Mouse (Mus musculus) spleen, embryonic (tissue): ENCODE measurements at regions not wholly inside any gene's neighbourhood (a gene's known extent, or its start where the extent isn't known, plus 50 kb on each side); places are given as distances from the start of the nearest gene placed in this dataset.

Source experiments
- CTCF ChIA-PET: fragments of 350-600 bp; sonication (Branson Sonifier 250); formaldehyde crosslinking; loops from one replicate; lab custom pipeline; 2022; lab: Charles Lee

- CTCF ChIA-PET = no interaction called here
Observed at GRCm38 (mm10) chr7:68945886-68946863, 197.1 kb upstream of the Arrdc4 start.

GRCm38 (mm10) chr7:68930627-68931334 lies 181.7 kb upstream of the Arrdc4 start:
- CTCF ChIA-PET = no interaction called here

DNA sequence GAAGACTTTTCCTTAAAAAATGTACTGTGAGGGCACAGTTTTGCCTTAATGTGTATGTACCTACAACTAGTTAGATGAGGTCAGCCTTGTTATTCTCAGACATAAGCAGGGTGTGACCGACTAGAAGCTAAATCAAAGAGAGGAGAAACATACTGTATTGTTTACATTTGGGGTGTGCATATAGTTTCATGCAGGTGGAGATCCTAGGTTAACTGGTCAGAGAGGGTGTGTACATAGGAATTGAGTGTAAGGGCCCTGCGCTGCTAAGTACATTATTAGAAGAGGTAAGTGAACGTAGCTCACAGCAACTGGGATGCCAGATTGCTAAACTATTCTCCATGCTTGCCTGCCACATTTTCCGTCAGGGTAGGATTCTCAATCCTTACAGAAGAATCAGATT lies 180.6 kb upstream of the Arrdc4 start:
- CTCF ChIA-PET = no interaction called here

DNA sequence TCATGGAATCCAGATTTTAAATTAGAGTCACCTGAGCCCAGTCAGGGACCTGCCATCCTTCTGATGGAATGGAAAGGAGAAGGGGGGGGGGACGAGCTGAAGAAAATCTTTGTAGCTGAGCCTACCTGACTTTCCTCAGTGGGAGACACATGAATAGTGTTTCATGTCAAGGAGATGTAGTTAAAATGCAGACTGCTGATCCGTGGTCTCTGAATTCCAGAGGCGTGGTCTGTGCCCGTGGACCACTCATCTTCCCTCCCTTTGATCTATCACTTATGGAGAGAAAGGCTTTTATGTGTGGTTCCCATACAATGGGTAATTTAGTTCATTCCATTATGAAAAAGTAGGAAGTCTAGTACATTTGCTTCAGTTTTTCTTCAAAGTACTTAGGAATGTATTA lies 176.6 kb upstream of the Arrdc4 start:
- CTCF ChIA-PET = no interaction called here

- CTCF ChIA-PET = no interaction called here
Observed at GRCm38 (mm10) chr7:68918632-68919435, 169.8 kb upstream of the Arrdc4 start.

- CTCF ChIA-PET = no interaction called here
Observed at GRCm38 (mm10) chr7:68917876-68918200, 168.8 kb upstream of the Arrdc4 start.

DNA sequence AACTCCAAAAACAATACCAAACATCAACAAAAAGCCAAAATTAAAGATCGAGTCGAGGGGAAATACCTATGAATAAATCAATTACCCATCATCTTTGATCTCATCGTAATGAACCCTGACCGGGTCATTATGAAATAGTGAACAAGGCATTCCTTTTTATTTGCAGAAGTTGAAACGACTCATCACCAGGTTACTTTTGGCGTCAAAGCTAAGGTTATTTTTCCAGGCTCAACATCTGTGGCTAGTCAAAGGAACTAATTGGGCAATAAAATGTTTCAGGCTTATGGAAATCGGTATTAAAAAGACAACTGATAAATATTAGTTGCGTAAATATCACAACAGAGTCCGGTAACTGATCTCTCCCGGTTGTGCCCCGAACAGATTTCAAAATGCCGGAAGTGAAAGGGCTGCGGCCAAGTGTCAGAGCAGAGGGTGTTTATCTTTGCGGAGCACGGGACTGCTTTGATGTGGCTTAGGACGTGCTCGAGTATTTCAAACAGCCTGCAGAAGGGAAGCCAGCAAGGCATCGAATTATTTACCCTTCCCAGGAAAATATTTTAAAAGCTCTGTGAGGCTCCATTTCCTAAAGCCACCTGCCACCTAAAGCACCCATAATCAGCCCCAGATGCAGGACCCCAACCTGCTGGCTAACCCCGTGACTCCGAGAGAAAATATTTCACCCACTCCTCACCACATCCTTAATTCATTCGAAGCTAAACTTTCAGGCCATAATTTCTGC lies 168.3 kb upstream of the Arrdc4 start:
- CTCF ChIA-PET = no interaction called here

DNA sequence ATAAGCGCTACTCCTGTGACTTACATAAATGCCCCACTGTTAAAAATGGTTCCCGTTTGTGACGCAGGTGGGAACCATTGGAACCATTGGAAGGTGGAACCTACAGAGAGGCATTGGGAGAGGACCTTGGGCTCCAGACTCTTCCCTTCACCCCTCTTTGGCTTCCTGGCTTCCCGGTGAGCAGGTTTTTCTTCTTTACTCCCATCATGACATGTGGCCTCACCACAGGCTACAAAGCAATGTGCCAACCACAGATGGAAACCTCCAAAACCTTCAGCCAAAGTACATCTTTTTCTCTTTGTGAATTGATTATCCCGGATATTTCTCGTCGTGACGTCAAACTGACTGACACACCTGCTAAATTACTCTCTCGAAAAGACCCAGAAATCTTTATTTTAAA lies 166.9 kb upstream of the Arrdc4 start:
- CTCF ChIA-PET = no interaction called here

GRCm38 (mm10) chr7:68914344-68914743 lies 165.3 kb upstream of the Arrdc4 start:
- CTCF ChIA-PET = no interaction called here

GRCm38 (mm10) chr7:68911989-68912655 lies 163.1 kb upstream of the Arrdc4 start:
- CTCF ChIA-PET = no interaction called here

GRCm38 (mm10) chr7:68911562-68911961 lies 162.5 kb upstream of the Arrdc4 start:
- CTCF ChIA-PET = no interaction called here

- CTCF ChIA-PET = no interaction called here
Observed at GRCm38 (mm10) chr7:68909694-68910093, 160.7 kb upstream of the Arrdc4 start.

GRCm38 (mm10) chr7:68908401-68908834 lies 159.4 kb upstream of the Arrdc4 start:
- CTCF ChIA-PET = interaction anchor here (0.6 kb wide), 1 partner anchor 318 kb away, joined by 4 read pairs; no protein-coding TSS in a partner anchor

- CTCF ChIA-PET = interaction anchor here (0.6 kb wide), 1 partner anchor 318 kb away, joined by 4 read pairs; no protein-coding TSS in a partner anchor
Observed at GRCm38 (mm10) chr7:68907867-68908266, 158.8 kb upstream of the Arrdc4 start.

DNA sequence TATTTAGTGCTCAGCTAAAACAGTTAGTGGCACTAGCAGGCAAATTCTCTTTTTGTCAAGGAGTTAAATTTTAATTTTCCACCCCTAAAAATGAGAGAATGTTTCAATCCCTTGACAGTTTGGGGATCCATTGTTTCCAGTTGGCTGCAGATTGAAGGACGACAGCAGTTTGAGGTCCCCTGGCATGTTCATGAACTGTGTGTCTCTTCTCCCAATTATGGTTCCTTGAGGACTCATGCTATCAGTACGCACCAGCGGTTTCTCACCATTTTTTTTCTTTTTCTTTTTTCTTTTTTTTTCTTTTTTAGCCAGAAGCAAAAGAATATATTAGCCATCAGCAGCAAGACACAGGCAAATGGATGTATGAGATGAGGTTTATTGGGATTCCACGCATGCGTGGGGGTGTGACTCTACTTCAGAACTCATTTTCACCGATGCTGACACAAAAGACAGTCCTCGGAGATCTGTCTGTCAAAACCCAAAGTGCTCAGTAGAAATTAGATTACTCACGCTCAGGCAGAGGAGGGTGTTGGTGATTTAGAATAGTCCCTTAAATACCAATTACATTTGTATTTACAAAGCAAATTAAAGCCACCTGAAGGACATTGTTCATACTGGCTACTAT lies 157.8 kb upstream of the Arrdc4 start:
- CTCF ChIA-PET = no interaction called here

DNA sequence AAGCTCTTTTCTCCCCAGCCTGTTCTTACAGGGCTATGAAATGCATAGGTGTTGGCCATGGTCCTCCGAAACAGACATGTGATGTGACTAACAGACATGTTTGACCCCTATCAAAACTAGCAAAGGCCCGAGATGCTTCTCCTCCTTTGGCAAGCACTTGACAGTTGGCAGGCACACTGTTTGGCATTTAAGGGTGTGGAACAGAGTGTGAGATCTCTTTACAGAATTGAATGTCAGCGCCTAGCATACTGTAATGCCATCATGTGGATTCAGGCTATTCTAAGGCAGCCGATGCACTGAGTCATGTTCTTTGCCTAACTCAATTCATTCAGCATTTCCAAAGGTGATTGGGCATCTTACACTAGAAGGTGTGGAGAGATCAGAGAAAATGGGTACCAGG lies 156.8 kb upstream of the Arrdc4 start:
- CTCF ChIA-PET = no interaction called here

- CTCF ChIA-PET = no interaction called here
Observed at GRCm38 (mm10) chr7:68886173-68886572, 137.1 kb upstream of the Arrdc4 start.

- CTCF ChIA-PET = no interaction called here
Observed at GRCm38 (mm10) chr7:68873008-68873407, 124.0 kb upstream of the Arrdc4 start.

DNA sequence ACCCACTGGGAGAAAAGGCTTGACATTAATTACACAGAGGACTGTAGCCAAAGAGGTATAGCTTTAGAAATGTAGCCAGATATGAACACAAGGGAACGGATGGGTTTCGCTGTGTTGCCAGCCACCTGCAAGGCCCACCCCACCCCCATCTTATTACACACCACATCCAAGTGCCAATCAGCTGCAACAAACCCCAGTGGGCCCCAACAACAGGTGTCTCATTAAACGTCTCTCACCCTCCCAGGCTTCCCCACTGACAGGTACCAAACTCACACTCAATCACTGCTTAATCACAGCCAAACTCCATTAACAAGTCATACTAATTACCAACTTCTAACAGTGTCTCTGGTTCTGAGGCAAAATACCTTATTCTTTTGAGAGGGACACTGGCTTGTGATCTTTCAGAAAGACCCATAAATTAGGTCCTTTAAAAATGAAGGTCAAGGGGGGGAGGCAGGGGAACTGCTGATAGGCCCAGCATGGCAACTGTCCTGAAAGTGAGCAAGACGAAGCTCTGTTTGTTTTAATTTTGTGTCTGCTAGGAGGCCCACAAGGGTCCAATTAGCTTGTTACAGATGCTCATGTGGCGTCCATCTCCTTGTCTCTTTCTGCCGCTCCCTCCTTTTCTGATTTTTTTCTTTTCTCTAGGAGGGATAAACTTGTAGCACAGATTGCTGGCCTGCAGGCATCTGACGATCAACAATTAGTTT lies 115.4 kb upstream of the Arrdc4 start:
- CTCF ChIA-PET = no interaction called here
